Comparison of ENCODE assay signal across 22 mouse cellular contexts in the genomic region with DNA sequence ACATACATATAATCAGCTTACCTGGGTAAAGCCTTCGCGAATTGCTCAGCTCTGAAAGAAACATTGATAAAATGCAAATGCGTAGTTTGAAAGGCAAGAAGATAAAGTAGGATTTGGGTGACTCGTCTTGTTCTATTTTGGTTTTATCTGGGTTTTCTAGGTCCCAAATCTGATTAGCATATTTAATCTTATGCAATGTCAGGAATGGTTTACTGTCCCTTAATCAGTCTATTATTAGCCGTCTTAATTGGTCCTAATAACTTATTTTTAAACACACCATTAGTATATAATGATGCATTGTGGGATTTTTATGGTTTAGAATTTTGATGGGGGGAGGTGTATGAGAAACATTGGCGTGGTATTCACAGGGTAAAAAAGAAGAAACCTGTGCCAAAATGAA. TPM values are rescaled to one million over a fixed set of nuclear protein-coding genes. Genes with fewer than 3 reads are reported as not detected.
DNase-seq lines count a peak whose midpoint lies in the region; ATAC-seq and TF ChIP-seq lines count a peak whose summit lies in the region.
"Had no signal": no experiment of that assay in that cellular context is flagged by ENCODE, and none has a peak within 500 bp of the region (broad histone marks: within the 10 kb centered on the region; RNA-seq: fewer than 3 reads in every experiment).

A gene (minus strand): TSS at position 101 of the 400 bp plus-strand sequence.

- WGBS in forebrain, embryonic 11.5 days: 93% methylated on average over 6 of the region's 6 CpGs
- WGBS in forebrain, embryonic 15.5 days: 78% methylated on average over 6 of the region's 6 CpGs
- 92% methylated on average over 6 of the region's 6 CpGs for WGBS in hindbrain, embryonic 11.5 days
- WGBS in hindbrain, embryonic 12.5 days: 85% methylated on average over 6 of the region's 6 CpGs
- WGBS in midbrain, embryonic 13.5 days: 80% methylated on average over 6 of the region's 6 CpGs
- WGBS in midbrain, embryonic 14.5 days: 69% methylated on average over 6 of the region's 6 CpGs

- no peak within 1 kb of the TSS for H3K4me3 ChIP-seq in forebrain, embryonic 11.5 days (ENCODE audit: low read depth, low read length)
- H3K4me3 ChIP-seq in forebrain, embryonic 15.5 days: no peak within 1 kb of the TSS
- no peak within 1 kb of the TSS for H3K4me3 ChIP-seq in hindbrain, embryonic 11.5 days (ENCODE audit: low read depth, low read length)
- no peak within 1 kb of the TSS for H3K4me3 ChIP-seq in hindbrain, embryonic 12.5 days
- H3K4me3 ChIP-seq in midbrain, embryonic 13.5 days (replicated peaks): no peak within 1 kb of the TSS
- no peak within 1 kb of the TSS for H3K4me3 ChIP-seq in midbrain, embryonic 14.5 days (replicated peaks; ENCODE audit: low read depth, low read length)
- no peak within 1 kb of the TSS for H3K4me3 ChIP-seq in cortical plate, adult 2 months (ENCODE audit: insufficient read depth, low read length)
- H3K4me3 ChIP-seq: embryonic facial prominence, embryonic 13.5 days; gastrocnemius, adult 2 months; heart, embryonic 13.5 days; hindbrain, embryonic 15.5 days had no signal

- no peak for DNase-seq in forebrain, embryonic 11.5 days (ENCODE audit: low spot score)
- DNase-seq in hindbrain, embryonic 11.5 days (ENCODE audit: low spot score): no peak
- no peak for DNase-seq in midbrain, embryonic 14.5 days
- no peak for DNase-seq in right cerebral cortex, adult 18-20 months
- DNase-seq: adrenal gland, postnatal 10 days; cerebellum, adult 11 months; cerebellum, adult 8-10 months; cerebellum, postnatal 14 days; gastrocnemius, adult 2 months; gastrocnemius, postnatal 25 days; heart, adult 11 months; heart, postnatal 36 days had no signal

- TF ChIP-seq POLR2A in cortical plate, adult 2 months (IDR thresholded peaks at IDR 0.05; ENCODE audit: extremely low read depth, insufficient read depth, low read length): no peak

- TF ChIP-seq CTCF in cortical plate, adult 2 months (IDR thresholded peaks at IDR 0.05; ENCODE audit: extremely low read depth, insufficient read depth, low read length): no peak

- H3K36me3 ChIP-seq in forebrain, embryonic 11.5 days (ENCODE audit: control insufficient read depth, insufficient read depth, low read length): no peaks in the 10 kb centered on the region
- H3K36me3 ChIP-seq in forebrain, embryonic 15.5 days: no peaks in the 10 kb centered on the region
- no peaks in the 10 kb centered on the region for H3K36me3 ChIP-seq in hindbrain, embryonic 11.5 days (ENCODE audit: control insufficient read depth, insufficient read depth, low read length)
- H3K36me3 ChIP-seq in hindbrain, embryonic 12.5 days: no peaks in the 10 kb centered on the region
- H3K36me3 ChIP-seq in midbrain, embryonic 13.5 days: no peaks in the 10 kb centered on the region
- no peaks in the 10 kb centered on the region for H3K36me3 ChIP-seq in midbrain, embryonic 14.5 days (ENCODE audit: control insufficient read depth, insufficient read depth, low read length)
- H3K36me3 ChIP-seq: embryonic facial prominence, embryonic 13.5 days; heart, embryonic 13.5 days; hindbrain, embryonic 15.5 days had no signal

- H3K27me3 ChIP-seq in forebrain, embryonic 11.5 days (ENCODE audit: control insufficient read depth, insufficient read depth, low read length): no peaks in the 10 kb centered on the region
- H3K27me3 ChIP-seq in forebrain, embryonic 15.5 days: no peaks in the 10 kb centered on the region
- no peaks in the 10 kb centered on the region for H3K27me3 ChIP-seq in hindbrain, embryonic 11.5 days (ENCODE audit: control insufficient read depth, insufficient read depth, low read length)
- H3K27me3 ChIP-seq in hindbrain, embryonic 12.5 days: no peaks in the 10 kb centered on the region
- no peaks in the 10 kb centered on the region for H3K27me3 ChIP-seq in midbrain, embryonic 13.5 days
- H3K27me3 ChIP-seq in midbrain, embryonic 14.5 days (ENCODE audit: control insufficient read depth, insufficient read depth, low read length): no peaks in the 10 kb centered on the region
- H3K27me3 ChIP-seq: embryonic facial prominence, embryonic 13.5 days; heart, embryonic 13.5 days; hindbrain, embryonic 15.5 days had no signal

- no peak for ATAC-seq in forebrain, embryonic 11.5 days (replicated peaks; ENCODE audit: low FRiP score)
- ATAC-seq in forebrain, embryonic 15.5 days (replicated peaks): no peak
- ATAC-seq in hindbrain, embryonic 11.5 days (ENCODE audit: low FRiP score): no peak
- no peak for ATAC-seq in hindbrain, embryonic 12.5 days (ENCODE audit: low FRiP score)
- ATAC-seq in midbrain, embryonic 13.5 days: no peak
- no peak for ATAC-seq in midbrain, embryonic 14.5 days (ENCODE audit: low FRiP score, low TSS enrichment)
- ATAC-seq: intestine, embryonic 16.5 days had no signal

- no peak within 1 kb of the TSS for H3K27ac ChIP-seq in forebrain, embryonic 11.5 days (ENCODE audit: low read depth, low read length)
- H3K27ac ChIP-seq in forebrain, embryonic 15.5 days (replicated peaks): no peak within 1 kb of the TSS
- H3K27ac ChIP-seq in hindbrain, embryonic 11.5 days (ENCODE audit: low read depth, low read length): no peak within 1 kb of the TSS
- no peak within 1 kb of the TSS for H3K27ac ChIP-seq in hindbrain, embryonic 12.5 days
- H3K27ac ChIP-seq in midbrain, embryonic 13.5 days: no peak within 1 kb of the TSS
- H3K27ac ChIP-seq in midbrain, embryonic 14.5 days (replicated peaks; ENCODE audit: low read depth, low read length): no peak within 1 kb of the TSS
- H3K27ac ChIP-seq in cortical plate, adult 2 months (ENCODE audit: insufficient read depth, low read length): no peak within 1 kb of the TSS
- H3K27ac ChIP-seq: embryonic facial prominence, embryonic 13.5 days; gastrocnemius, adult 2 months; heart, embryonic 13.5 days; hindbrain, embryonic 15.5 days had no signal

- no peak within 1 kb of the TSS for H3K9ac ChIP-seq in forebrain, embryonic 11.5 days (ENCODE audit: low read length)
- no peak within 1 kb of the TSS for H3K9ac ChIP-seq in forebrain, embryonic 15.5 days (replicated peaks)
- no peak within 1 kb of the TSS for H3K9ac ChIP-seq in hindbrain, embryonic 11.5 days (ENCODE audit: low read depth, low read length)
- H3K9ac ChIP-seq in hindbrain, embryonic 12.5 days: no peak within 1 kb of the TSS
- no peak within 1 kb of the TSS for H3K9ac ChIP-seq in midbrain, embryonic 13.5 days (replicated peaks)
- H3K9ac ChIP-seq in midbrain, embryonic 14.5 days (replicated peaks; ENCODE audit: low read length): no peak within 1 kb of the TSS
- H3K9ac ChIP-seq: embryonic facial prominence, embryonic 13.5 days; heart, embryonic 13.5 days; hindbrain, embryonic 15.5 days had no signal

- no peaks in the 10 kb centered on the region for H3K9me3 ChIP-seq in forebrain, embryonic 11.5 days (ENCODE audit: control insufficient read depth, low read length)
- H3K9me3 ChIP-seq in forebrain, embryonic 15.5 days: no peaks in the 10 kb centered on the region
- no peaks in the 10 kb centered on the region for H3K9me3 ChIP-seq in hindbrain, embryonic 11.5 days (ENCODE audit: control insufficient read depth, low read length)
- no peaks in the 10 kb centered on the region for H3K9me3 ChIP-seq in hindbrain, embryonic 12.5 days (replicated peaks)
- H3K9me3 ChIP-seq in midbrain, embryonic 13.5 days: no peaks in the 10 kb centered on the region
- H3K9me3 ChIP-seq in midbrain, embryonic 14.5 days (ENCODE audit: control insufficient read depth, low read length): no peaks in the 10 kb centered on the region
- H3K9me3 ChIP-seq: embryonic facial prominence, embryonic 13.5 days; heart, embryonic 13.5 days; hindbrain, embryonic 15.5 days had no signal

- H3K4me1 ChIP-seq in forebrain, embryonic 11.5 days (replicated peaks; ENCODE audit: control insufficient read depth, insufficient read depth, low read length): no peaks in the 10 kb centered on the region
- no peaks in the 10 kb centered on the region for H3K4me1 ChIP-seq in forebrain, embryonic 15.5 days
- no peaks in the 10 kb centered on the region for H3K4me1 ChIP-seq in hindbrain, embryonic 11.5 days (replicated peaks; ENCODE audit: control insufficient read depth, insufficient read depth, low read length)
- no peaks in the 10 kb centered on the region for H3K4me1 ChIP-seq in hindbrain, embryonic 12.5 days
- no peaks in the 10 kb centered on the region for H3K4me1 ChIP-seq in midbrain, embryonic 13.5 days (replicated peaks)
- no peaks in the 10 kb centered on the region for H3K4me1 ChIP-seq in midbrain, embryonic 14.5 days (ENCODE audit: control insufficient read depth, insufficient read depth, low read length)
- no peaks in the 10 kb centered on the region for H3K4me1 ChIP-seq in cortical plate, adult 2 months (ENCODE audit: control insufficient read depth, insufficient read depth, low read length)
- H3K4me1 ChIP-seq: embryonic facial prominence, embryonic 13.5 days; heart, embryonic 13.5 days; hindbrain, embryonic 15.5 days had no signal

- H3K4me2 ChIP-seq in forebrain, embryonic 11.5 days (ENCODE audit: low read depth, low read length, severe bottlenecking): no peak within 1 kb of the TSS
- no peak within 1 kb of the TSS for H3K4me2 ChIP-seq in forebrain, embryonic 15.5 days (replicated peaks)
- H3K4me2 ChIP-seq in hindbrain, embryonic 11.5 days (replicated peaks; ENCODE audit: low read depth, low read length): no peak within 1 kb of the TSS
- no peak within 1 kb of the TSS for H3K4me2 ChIP-seq in hindbrain, embryonic 12.5 days (replicated peaks)
- H3K4me2 ChIP-seq in midbrain, embryonic 13.5 days (replicated peaks): no peak within 1 kb of the TSS
- no peak within 1 kb of the TSS for H3K4me2 ChIP-seq in midbrain, embryonic 14.5 days (ENCODE audit: low read length)
- H3K4me2 ChIP-seq: embryonic facial prominence, embryonic 13.5 days; heart, embryonic 13.5 days; hindbrain, embryonic 15.5 days had no signal

RNA-seq across cellular contexts. Expression of the gene that starts here (rescaled TPM):
- 22.8 and 27.2 TPM in 2 replicates for polyA plus RNA-seq in forebrain, embryonic 11.5 days (2014; fragmentation: Nextera tagmentation; extraction: Ambion mirVana)
- polyA plus RNA-seq in forebrain, embryonic 15.5 days (2015; fragmentation: Nextera tagmentation; extraction: Ambion mirVana): 8.2 and 8.3 TPM in 2 replicates
- polyA plus RNA-seq in hindbrain, embryonic 11.5 days (2014; fragmentation: Nextera tagmentation; extraction: Ambion mirVana): 10.6 and 10.9 TPM in 2 replicates
- 3.9 and 5.1 TPM in 2 replicates for polyA plus RNA-seq in hindbrain, embryonic 12.5 days (2016; fragmentation: Nextera tagmentation; extraction: Ambion mirVana)
- polyA plus RNA-seq in midbrain, embryonic 13.5 days (2015; fragmentation: Nextera tagmentation; extraction: Ambion mirVana): 11.4 and 13.6 TPM in 2 replicates
- 5.0 and 9.6 TPM in 2 replicates for polyA plus RNA-seq in midbrain, embryonic 14.5 days (2014; fragmentation: Nextera tagmentation; extraction: Ambion mirVana)
- 9.3 and 10.5 TPM in 2 replicates for polyA plus RNA-seq in cortical plate, adult 2 months (2012; rRNA removed)
- polyA plus RNA-seq: C2C12; embryonic facial prominence, embryonic 13.5 days; heart, embryonic 13.5 days; heart, postnatal 0 days had no signal
